Mouse (Mus musculus): ENCODE results near the gene Adat1. TPM values are rescaled to one million over a fixed set of nuclear protein-coding genes. Genes with fewer than 3 reads are reported as not detected.

The Adat1 gene
- polyA plus RNA-seq, 1 experiment from 2014 or later, result 11.7 TPM

- ATAC-seq (ENCODE audit: low FRiP score, low TSS enrichment), result no peak
- H3K4me1 ChIP-seq (ENCODE audit: insufficient read depth, low read length), result peaks cover 16% of the 10 kb centered on the region
- no peak overlapping the region for H3K27ac ChIP-seq (ENCODE audit: low read length)
- H3K9me3 ChIP-seq (ENCODE audit: low read length), result no peaks in the 10 kb centered on the region
- 87% methylated on average over 7 of the region's 7 CpGs for WGBS
- H3K36me3 ChIP-seq (ENCODE audit: insufficient read depth, low read length), result peaks cover 11% of the 10 kb centered on the region
- H3K9ac ChIP-seq (replicated peaks; ENCODE audit: low read length), result no peak overlapping the region
- no peaks in the 10 kb centered on the region for H3K27me3 ChIP-seq (ENCODE audit: insufficient read depth, low read length)
- H3K4me3 ChIP-seq (ENCODE audit: low read length), result no peak overlapping the region
- no peak overlapping the region for H3K4me2 ChIP-seq (replicated peaks; ENCODE audit: low read depth, low read length)
Measured at GRCm38 (mm10) chr8:112009558-112009957, 17.5 kb upstream of the Adat1 start.

DNA sequence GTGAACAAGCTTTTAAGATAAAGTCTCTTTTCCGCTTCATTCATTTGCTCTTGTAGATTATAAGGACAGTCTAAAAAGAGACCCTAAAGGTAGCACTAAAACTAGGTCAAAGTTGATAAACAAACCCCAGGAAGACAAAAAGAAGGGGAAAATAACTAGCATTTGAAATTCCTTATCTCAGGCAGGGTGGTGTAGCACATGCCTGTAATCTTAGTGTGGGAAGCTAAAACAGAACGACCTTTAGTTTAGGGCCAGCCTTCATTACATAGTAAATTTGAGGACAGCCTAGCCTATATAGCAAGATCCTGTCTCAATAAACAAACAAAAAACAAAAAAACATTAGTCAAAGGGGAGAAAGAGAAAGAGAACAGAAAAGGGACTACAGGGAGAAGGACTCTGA, 15.6 kb upstream of the Adat1 start:
- H3K9me3 ChIP-seq (ENCODE audit: low read length), result no peaks in the 10 kb centered on the region
- H3K27ac ChIP-seq (ENCODE audit: low read length), result no peak overlapping the region
- H3K4me2 ChIP-seq (replicated peaks; ENCODE audit: low read depth, low read length), result no peak overlapping the region
- H3K4me1 ChIP-seq (ENCODE audit: insufficient read depth, low read length), result peaks cover 10% of the 10 kb centered on the region
- H3K4me3 ChIP-seq (ENCODE audit: low read length), result no peak overlapping the region
- H3K27me3 ChIP-seq (ENCODE audit: insufficient read depth, low read length), result no peaks in the 10 kb centered on the region
- H3K9ac ChIP-seq (replicated peaks; ENCODE audit: low read length), result no peak overlapping the region
- ATAC-seq (ENCODE audit: low FRiP score, low TSS enrichment), result no peak
- H3K36me3 ChIP-seq (ENCODE audit: insufficient read depth, low read length), result peaks cover 27% of the 10 kb centered on the region
- 93% methylated on average over 2 of the region's 2 CpGs for WGBS

DNA sequence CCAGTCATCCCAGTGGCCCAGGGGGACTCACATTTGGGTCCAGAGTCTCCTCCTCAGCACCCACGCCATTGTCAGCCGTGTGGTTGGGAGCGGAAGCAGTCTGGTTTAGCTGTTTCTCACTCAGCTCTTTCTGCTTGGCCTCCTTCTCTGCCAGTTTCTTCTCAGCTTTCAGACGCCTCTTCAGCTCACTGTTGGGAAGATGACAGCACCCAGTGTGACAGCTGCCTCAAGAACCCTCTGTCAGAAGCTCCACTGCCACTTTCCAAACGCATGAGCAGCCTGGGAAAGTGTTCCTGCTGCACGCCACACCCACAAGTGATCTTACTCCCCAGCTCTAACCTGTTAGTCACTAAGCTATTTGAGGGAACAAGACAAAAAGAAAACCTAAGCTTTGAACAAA, 13.5 kb upstream of the Adat1 start:
- no peak overlapping the region for H3K27ac ChIP-seq (ENCODE audit: low read length)
- H3K4me3 ChIP-seq (ENCODE audit: low read length), result no peak overlapping the region
- H3K27me3 ChIP-seq (ENCODE audit: insufficient read depth, low read length), result no peaks in the 10 kb centered on the region
- no peak overlapping the region for H3K9ac ChIP-seq (replicated peaks; ENCODE audit: low read length)
- H3K4me2 ChIP-seq (replicated peaks; ENCODE audit: low read depth, low read length), result no peak overlapping the region
- H3K4me1 ChIP-seq (ENCODE audit: insufficient read depth, low read length), result peaks cover 6% of the 10 kb centered on the region
- H3K36me3 ChIP-seq (ENCODE audit: insufficient read depth, low read length), result peaks cover 48% of the 10 kb centered on the region
- WGBS, result 92% methylated on average over 6 of the region's 6 CpGs
- ATAC-seq (ENCODE audit: low FRiP score, low TSS enrichment), result no peak
- H3K9me3 ChIP-seq (ENCODE audit: low read length), result no peaks in the 10 kb centered on the region

- Histone ChIP-seq H3K27ac (ENCODE audit: low read length) (no peak overlapping the region), H3K27me3 (ENCODE audit: insufficient read depth, low read length) (no peaks in the 10 kb centered on the region), H3K4me1 (ENCODE audit: insufficient read depth, low read length) (no peaks in the 10 kb centered on the region), H3K36me3 (ENCODE audit: insufficient read depth, low read length) (peaks cover 56% of the 10 kb centered on the region), H3K4me2 (replicated peaks; ENCODE audit: low read depth, low read length) (no peak overlapping the region), H3K9ac (replicated peaks; ENCODE audit: low read length) (no peak overlapping the region), H3K4me3 (ENCODE audit: low read length) (no peak overlapping the region), H3K9me3 (ENCODE audit: low read length) (no peaks in the 10 kb centered on the region)
- ATAC-seq (ENCODE audit: low FRiP score, low TSS enrichment), result no peak
Measured at GRCm38 (mm10) chr8:112004754-112005153, 12.7 kb upstream of the Adat1 start.

DNA sequence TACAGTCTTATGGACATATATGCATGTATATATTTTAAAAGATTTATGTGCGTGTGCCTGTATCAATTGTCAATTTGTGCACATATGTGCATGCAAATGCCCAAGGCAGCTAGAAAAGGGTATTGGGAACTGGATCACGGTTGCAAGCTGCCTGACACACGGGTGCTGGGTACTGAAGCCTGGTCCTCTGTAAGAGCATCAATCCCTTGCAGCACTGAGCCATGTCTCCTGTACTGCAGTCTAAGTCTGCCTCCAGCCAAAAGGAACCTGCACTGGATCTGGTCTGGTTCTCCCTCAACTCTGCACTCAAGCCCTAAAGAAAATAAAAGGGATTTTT, 569 bp upstream of the Adat1 start:
- Histone ChIP-seq H3K27me3 (ENCODE audit: insufficient read depth, low read length) (no peaks in the 10 kb centered on the region), H3K27ac (ENCODE audit: low read length) (no peak overlapping the region), H3K4me3 (ENCODE audit: low read length) (no peak overlapping the region), H3K4me2 (replicated peaks; ENCODE audit: low read depth, low read length) (peak overlapping the region; percentile 79), H3K9ac (replicated peaks; ENCODE audit: low read length) (no peak overlapping the region), H3K4me1 (ENCODE audit: insufficient read depth, low read length) (peaks cover 8% of the 10 kb centered on the region), H3K9me3 (ENCODE audit: low read length) (no peaks in the 10 kb centered on the region), H3K36me3 (ENCODE audit: insufficient read depth, low read length) (peaks cover 55% of the 10 kb centered on the region)
- ATAC-seq (ENCODE audit: low FRiP score, low TSS enrichment), result no peak
- WGBS, result 79% methylated on average over 3 of the region's 3 CpGs

- H3K27ac ChIP-seq (ENCODE audit: low read length), result no peak overlapping the region
- peak overlapping the region; percentile 79 for H3K4me2 ChIP-seq (replicated peaks; ENCODE audit: low read depth, low read length)
- H3K27me3 ChIP-seq (ENCODE audit: insufficient read depth, low read length), result no peaks in the 10 kb centered on the region
- peak overlapping the region; percentile 88 for H3K4me3 ChIP-seq (ENCODE audit: low read length)
- no peaks in the 10 kb centered on the region for H3K9me3 ChIP-seq (ENCODE audit: low read length)
- no peak for ATAC-seq (ENCODE audit: low FRiP score, low TSS enrichment)
- peaks cover 46% of the 10 kb centered on the region for H3K36me3 ChIP-seq (ENCODE audit: insufficient read depth, low read length)
- peaks cover 8% of the 10 kb centered on the region for H3K4me1 ChIP-seq (ENCODE audit: insufficient read depth, low read length)
- H3K9ac ChIP-seq (replicated peaks; ENCODE audit: low read length), result peak overlapping the region; percentile 87
- 61% methylated on average over 8 of the region's 8 CpGs for WGBS
Measured at GRCm38 (mm10) chr8:111991278-111991677, 824 bp downstream of the Adat1 start.

DNA sequence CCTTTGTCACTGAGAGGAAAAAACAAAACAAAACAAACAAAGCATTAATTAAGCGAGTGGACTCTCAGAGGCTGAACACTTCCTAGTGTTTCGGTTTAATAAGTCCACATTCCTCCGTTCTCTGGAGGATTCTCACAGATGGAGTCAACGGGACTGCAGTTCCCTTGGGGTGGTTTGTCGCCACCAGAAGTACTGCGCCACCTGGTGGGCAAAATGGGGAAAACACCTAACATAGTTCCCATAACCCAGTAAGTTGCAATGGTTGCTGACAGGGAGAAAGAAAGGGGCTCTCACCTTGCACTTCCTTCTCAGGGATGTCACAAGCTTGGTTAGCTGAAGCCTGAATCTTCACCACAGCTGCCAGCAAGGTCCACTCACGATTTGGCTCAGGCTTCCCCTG, 2.2 kb downstream of the Adat1 start:
- H3K4me3 ChIP-seq (ENCODE audit: low read length), result no peak overlapping the region
- 12% methylated on average over 7 of the region's 7 CpGs for WGBS
- peaks cover 8% of the 10 kb centered on the region for H3K4me1 ChIP-seq (ENCODE audit: insufficient read depth, low read length)
- H3K9me3 ChIP-seq (ENCODE audit: low read length), result no peaks in the 10 kb centered on the region
- no peaks in the 10 kb centered on the region for H3K27me3 ChIP-seq (ENCODE audit: insufficient read depth, low read length)
- no peak overlapping the region for H3K9ac ChIP-seq (replicated peaks; ENCODE audit: low read length)
- no peak overlapping the region for H3K27ac ChIP-seq (ENCODE audit: low read length)
- no peak; the same call in 1 of the 2 replicates for ATAC-seq (ENCODE audit: low FRiP score, low TSS enrichment)
- H3K36me3 ChIP-seq (ENCODE audit: insufficient read depth, low read length), result peaks cover 43% of the 10 kb centered on the region
- H3K4me2 ChIP-seq (replicated peaks; ENCODE audit: low read depth, low read length), result no peak overlapping the region

DNA sequence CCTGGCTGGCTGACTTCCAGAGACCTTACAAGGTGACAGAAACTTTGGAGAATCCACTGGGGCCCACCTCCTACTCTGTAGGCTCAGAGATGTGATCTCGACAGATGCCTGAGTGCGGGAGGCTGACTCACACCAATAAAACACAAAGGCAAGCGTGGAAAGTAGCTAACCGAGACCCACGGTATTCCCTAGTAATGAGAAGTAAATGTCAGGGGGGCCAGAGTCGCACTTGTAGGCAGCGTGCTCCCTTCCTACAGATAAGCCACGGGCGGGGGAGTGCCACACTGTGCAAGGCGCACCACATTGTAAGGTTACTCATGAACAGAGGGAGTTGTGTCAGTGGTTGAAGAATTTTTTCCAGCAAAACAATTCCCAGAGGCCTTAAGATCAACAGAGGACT, 7.6 kb downstream of the Adat1 start:
- 0 out of 2 replicates have a peak, but pooled peaks have one; percentile 7 for ATAC-seq (ENCODE audit: low FRiP score, low TSS enrichment)
- Histone ChIP-seq H3K4me1 (ENCODE audit: insufficient read depth, low read length) (peaks cover 12% of the 10 kb centered on the region; the same call in 1 of the 2 replicates), H3K36me3 (ENCODE audit: insufficient read depth, low read length) (peaks cover 33% of the 10 kb centered on the region), H3K4me2 (replicated peaks; ENCODE audit: low read depth, low read length) (no peak overlapping the region), H3K27ac (ENCODE audit: low read length) (peak overlapping the region; percentile 71), H3K4me3 (ENCODE audit: low read length) (no peak overlapping the region), H3K9ac (replicated peaks; ENCODE audit: low read length) (no peak overlapping the region), H3K9me3 (ENCODE audit: low read length) (no peaks in the 10 kb centered on the region), H3K27me3 (ENCODE audit: insufficient read depth, low read length) (no peaks in the 10 kb centered on the region)
- 50% methylated on average over 10 of the region's 10 CpGs for WGBS

- WGBS, result 76% methylated on average over 7 of the region's 7 CpGs
- no peak overlapping the region for H3K4me2 ChIP-seq (replicated peaks; ENCODE audit: low read depth, low read length)
- H3K9ac ChIP-seq (replicated peaks; ENCODE audit: low read length), result no peak overlapping the region
- no peak for ATAC-seq (ENCODE audit: low FRiP score, low TSS enrichment)
- no peak overlapping the region for H3K4me3 ChIP-seq (ENCODE audit: low read length)
- H3K36me3 ChIP-seq (ENCODE audit: insufficient read depth, low read length), result peaks cover 33% of the 10 kb centered on the region
- H3K9me3 ChIP-seq (ENCODE audit: low read length), result no peaks in the 10 kb centered on the region
- H3K27me3 ChIP-seq (ENCODE audit: insufficient read depth, low read length), result no peaks in the 10 kb centered on the region
- H3K4me1 ChIP-seq (ENCODE audit: insufficient read depth, low read length), result peaks cover 12% of the 10 kb centered on the region; the same call in 1 of the 2 replicates
- H3K27ac ChIP-seq (ENCODE audit: low read length), result no peak overlapping the region
Measured at GRCm38 (mm10) chr8:111982116-111982515, 10.0 kb downstream of the Adat1 start.

GRCm38 (mm10) chr8:111978147-111978546, 14.0 kb downstream of the Adat1 start:
- Histone ChIP-seq H3K9ac (replicated peaks; ENCODE audit: low read length) (no peak overlapping the region), H3K4me2 (replicated peaks; ENCODE audit: low read depth, low read length) (no peak overlapping the region), H3K27ac (ENCODE audit: low read length) (no peak overlapping the region), H3K9me3 (ENCODE audit: low read length) (no peaks in the 10 kb centered on the region; the same call in 1 of the 2 replicates), H3K27me3 (ENCODE audit: insufficient read depth, low read length) (no peaks in the 10 kb centered on the region), H3K36me3 (ENCODE audit: insufficient read depth, low read length) (peaks cover 31% of the 10 kb centered on the region), H3K4me1 (ENCODE audit: insufficient read depth, low read length) (no peaks in the 10 kb centered on the region), H3K4me3 (ENCODE audit: low read length) (no peak overlapping the region)
- ATAC-seq (ENCODE audit: low FRiP score, low TSS enrichment), result no peak
- WGBS, result 81% methylated on average over 10 of the region's 10 CpGs

All from kidney, embryonic 16.5 days (tissue).